Mouse (Mus musculus) CH12.LX (cell line): ENCODE measurements around the gene Gck. TPM values are rescaled to one million over a fixed set of nuclear protein-coding genes. Genes with fewer than 3 reads are reported as not detected.
A peak's percentile ranks its signal among the peaks of the same experiment; 100 is the strongest.

Experiments used
- DNase-seq: peaks from one replicate; pipeline ENCODE4 v3.0.0-alpha.2; 2013; ENCODE audit errors: extremely low read depth
- H3K27ac ChIP-seq: 2 replicates; pipeline ENCODE4 v1.5.1; 2012; ENCODE audit warnings: low read depth, mild to moderate bottlenecking, control low read depth, moderate library complexity; ENCODE audit not compliant: insufficient read depth
- H3K27me3 ChIP-seq: replicated peaks from 2 replicates; pipeline ENCODE3; 2012; ENCODE audit warnings: inconsistent platforms
- H3K36me3 ChIP-seq, 2 experiments: replicated peaks in 1 of 2; 2 replicates each; pipeline versions ENCODE3 to v1.6.1; 2012; ENCODE audit warnings: inconsistent platforms in 1 of 2, low read length in 1 of 2, mild to moderate bottlenecking in 1 of 2, mixed read lengths in 1 of 2, moderate library complexity in 1 of 2; ENCODE audit not compliant: control insufficient read depth in 1 of 2, insufficient read depth in 1 of 2
- H3K4me1 ChIP-seq, 2 experiments: 2 replicates each; pipeline ENCODE4 v1.6.1; 2012; ENCODE audit warnings: inconsistent platforms in 1 of 2, moderate library complexity in 1 of 2; ENCODE audit not compliant: insufficient read depth in 2 of 2, control insufficient read depth in 1 of 2
- H3K4me2 ChIP-seq: 2 replicates; pipeline ENCODE4 v1.6.1; 2012; ENCODE audit warnings: low read depth, mild to moderate bottlenecking, control low read depth; ENCODE audit not compliant: poor library complexity, insufficient read depth, severe bottlenecking
- H3K4me3 ChIP-seq, 3 experiments: fragments of 150-350 bp in 1 of 3; sonication (generic) in 1 of 3; replicated peaks in 1 of 3; 2 replicates each; pipeline versions ENCODE3 to v1.5.1; 2011 to 2012; ENCODE audit warnings: low read depth in 2 of 3, low read length in 2 of 3, mild to moderate bottlenecking in 2 of 3, moderate library complexity in 2 of 3, control low read depth in 1 of 3, improper control_type of control experiment in 1 of 3, inconsistent platforms in 1 of 3, mixed read lengths in 1 of 3; ENCODE audit not compliant: poor library complexity in 1 of 3
- H3K79me2 ChIP-seq: replicated peaks from 2 replicates; pipeline ENCODE4 v1.6.1; 2012; ENCODE audit warnings: mild to moderate bottlenecking, moderate library complexity; ENCODE audit not compliant: control insufficient read depth, poor library complexity, insufficient read depth, severe bottlenecking; ENCODE audit errors: extremely low read depth
- H3K9ac ChIP-seq: 2 replicates; pipeline ENCODE4 v1.6.1; 2012; ENCODE audit warnings: low read depth, mild to moderate bottlenecking, control low read depth, moderate library complexity; ENCODE audit not compliant: insufficient read depth
- H3K9me3 ChIP-seq: replicated peaks from 2 replicates; pipeline ENCODE3; 2012; ENCODE audit warnings: low read length, inconsistent platforms, mixed read lengths
- BHLHE40 ChIP-seq: IDR thresholded peaks from 2 replicates; pipeline ENCODE4 v1.6.1; 2011; ENCODE audit warnings: mild to moderate bottlenecking, low read depth, low read length, improper control_type of control experiment
- CTCF ChIP-seq, 2 experiments: IDR thresholded peaks in 1 of 2; conservative IDR thresholded peaks in 1 of 2; 2 replicates each; pipeline ENCODE4 v1.5.1; 2011 to 2012; ENCODE audit warnings: low read depth in 2 of 2, low read length in 2 of 2, improper control_type of control experiment in 1 of 2, inconsistent platforms in 1 of 2, mild to moderate bottlenecking in 1 of 2, moderate library complexity in 1 of 2
- ELF1 ChIP-seq: IDR thresholded peaks from 2 replicates; pipeline ENCODE4 v1.6.1; 2014; ENCODE audit warnings: low read depth, mild to moderate bottlenecking, inconsistent platforms, low read length, improper control_type of control experiment
- HCFC1 ChIP-seq: IDR thresholded peaks from 2 replicates; pipeline ENCODE4 v1.6.1; 2012; ENCODE audit warnings: low read depth, mild to moderate bottlenecking, inconsistent platforms, low read length, improper control_type of control experiment
- IRF4 ChIP-seq: IDR thresholded peaks from 2 replicates; pipeline ENCODE4 v1.6.1; 2014; ENCODE audit warnings: low read depth, mild to moderate bottlenecking, inconsistent platforms, low read length, improper control_type of control experiment
- JUND ChIP-seq: conservative IDR thresholded peaks from 2 replicates; pipeline ENCODE4 v1.6.1; 2011; ENCODE audit warnings: low read depth, low read length, improper control_type of control experiment
- KAT2A ChIP-seq: IDR thresholded peaks from 2 replicates; pipeline ENCODE4 v1.6.1; 2012; ENCODE audit warnings: low read length, improper control_type of control experiment, inconsistent platforms; ENCODE audit not compliant: insufficient replicate concordance
- MAFK ChIP-seq: IDR thresholded peaks from 2 replicates; pipeline ENCODE4 v1.6.1; 2011; ENCODE audit warnings: low read length, improper control_type of control experiment; ENCODE audit not compliant: insufficient replicate concordance
- MAZ ChIP-seq: IDR thresholded peaks from 2 replicates; pipeline ENCODE4 v1.6.1; 2012; ENCODE audit warnings: low read depth, mild to moderate bottlenecking, inconsistent platforms, low read length, improper control_type of control experiment, moderate library complexity
- MEF2A ChIP-seq: IDR thresholded peaks from 2 replicates; pipeline ENCODE4 v1.6.1; 2014; ENCODE audit warnings: low read depth, mild to moderate bottlenecking, inconsistent platforms, low read length, improper control_type of control experiment, borderline replicate concordance
- MYC ChIP-seq: IDR thresholded peaks from 2 replicates; pipeline ENCODE4 v1.6.1; 2011; ENCODE audit warnings: low read depth, mild to moderate bottlenecking, improper control_type of control experiment, low read length
- NRF1 ChIP-seq: IDR thresholded peaks from 2 replicates; pipeline ENCODE4 v1.6.1; 2014; ENCODE audit warnings: low read depth, mild to moderate bottlenecking, inconsistent platforms, low read length, improper control_type of control experiment, moderate library complexity
- PAX5 ChIP-seq: IDR thresholded peaks from 2 replicates; pipeline ENCODE4 v1.6.1; 2012; ENCODE audit warnings: low read length, inconsistent platforms, mixed read lengths
- POLR2AphosphoS2 ChIP-seq: IDR thresholded peaks from 2 replicates; pipeline ENCODE4 v1.6.1; 2011; ENCODE audit warnings: low read depth, low read length, improper control_type of control experiment
- RCOR1 ChIP-seq: conservative IDR thresholded peaks from 2 replicates; pipeline ENCODE4 v1.6.1; 2012; ENCODE audit warnings: low read depth, mild to moderate bottlenecking, inconsistent platforms, low read length, improper control_type of control experiment
- TCF12 ChIP-seq: IDR thresholded peaks from 2 replicates; pipeline ENCODE4 v1.6.1; 2014; ENCODE audit warnings: low read depth, mild to moderate bottlenecking, inconsistent platforms, low read length, improper control_type of control experiment
- USF2 ChIP-seq: conservative IDR thresholded peaks from 2 replicates; pipeline ENCODE4 v1.6.1; 2011; ENCODE audit warnings: low read depth, low read length, improper control_type of control experiment
- ZC3H11A ChIP-seq: IDR thresholded peaks from 2 replicates; pipeline ENCODE4 v1.6.1; 2012; ENCODE audit warnings: low read depth, mild to moderate bottlenecking, inconsistent platforms, low read length, improper control_type of control experiment
- ZMIZ1 ChIP-seq: IDR thresholded peaks from 2 replicates; pipeline ENCODE4 v1.6.1; 2012; ENCODE audit warnings: low read depth, mild to moderate bottlenecking, inconsistent platforms, low read length, improper control_type of control experiment
- ZNF384 ChIP-seq: IDR thresholded peaks from 2 replicates; pipeline ENCODE4 v1.6.1; 2012; ENCODE audit warnings: low read depth, low read length, improper control_type of control experiment, inconsistent platforms
- dilution Hi-C: fragments of 300-500 bp; cut with MboI; formaldehyde crosslinking; loops from 2 replicates; pipeline ENCODE4 v1.14.3; 2020; ENCODE audit warnings: low sequenced_read_pairs; ENCODE audit not compliant: extremely low pct_unique_long_range_greater_than_20kb, extremely low pct_ligation_motif_present
- in situ Hi-C: fragments of 300-500 bp; cut with MboI; formaldehyde crosslinking; loops from 3 replicates; pipeline ENCODE4 v1.14.3; 2019; ENCODE audit warnings: low sequenced_read_pairs, low pct_ligation_motif_present, low pct_unique_long_range_greater_than_20kb, mixed read lengths
- polyA plus RNA-seq: library from polyadenylated mRNA; unstranded; fragments of >175 nt; gene quantifications from 2 replicates; pipeline ENCODE4 v1.2.1, GENCODE M21; 2012; ENCODE audit warnings: low read depth; ENCODE audit not compliant: insufficient read length
- total RNA-seq, 2 experiments: library from RNA; depleted of rRNA; stranded (reverse); fragments of 300-350 nt in 1 of 2; fragments of >200 nt in 1 of 2; gene quantifications; 2 replicates each; pipeline ENCODE4 v1.2.3; 2012 to 2014

Gene Gck
- total and polyA plus RNA-seq, 3 experiments = 0.68 to 1.4 (median 1.0) TPM

GRCm38 (mm10) chr11:5897839-5898238 lies 52.0 kb downstream of the Gck start:
- DNase-seq = no peak
- TF ChIP-seq PAX5 (no peak), KAT2A (no peak), MAZ (no peak), MAFK (no peak), HCFC1 (no peak), TCF12 (no peak), MYC (no peak), ZC3H11A (no peak), IRF4 (no peak), NRF1 (no peak), RCOR1 (no peak), CTCF (conservative IDR thresholded peaks at IDR 0.05 in 1 of 2, IDR thresholded peaks at IDR 0.05 in 1 of 2; ENCODE audit: low read depth in 2 of 2, low read length in 2 of 2) (no peak), POLR2AphosphoS2 (no peak), BHLHE40 (no peak), JUND (no peak), ELF1 (no peak), MEF2A (no peak), ZNF384 (no peak), ZMIZ1 (no peak), USF2 (no peak)
- in situ Hi-C loops (no loop called here), dilution Hi-C loops (no loop called here)
- no peaks in the 10 kb centered on the region for H3K36me3 ChIP-seq
- peaks cover 26 to 35% of the 10 kb centered on the region in 2 experiments for H3K4me1 ChIP-seq
- H3K9ac ChIP-seq = no peak overlapping the region
- peaks cover 11% of the 10 kb centered on the region for H3K27me3 ChIP-seq
- H3K9me3 ChIP-seq = no peaks in the 10 kb centered on the region
- H3K4me2 ChIP-seq = no peak overlapping the region
- no peak overlapping the region for H3K4me3 ChIP-seq
- no peaks in the 10 kb centered on the region for H3K79me2 ChIP-seq
- H3K27ac ChIP-seq = no peak overlapping the region

DNA sequence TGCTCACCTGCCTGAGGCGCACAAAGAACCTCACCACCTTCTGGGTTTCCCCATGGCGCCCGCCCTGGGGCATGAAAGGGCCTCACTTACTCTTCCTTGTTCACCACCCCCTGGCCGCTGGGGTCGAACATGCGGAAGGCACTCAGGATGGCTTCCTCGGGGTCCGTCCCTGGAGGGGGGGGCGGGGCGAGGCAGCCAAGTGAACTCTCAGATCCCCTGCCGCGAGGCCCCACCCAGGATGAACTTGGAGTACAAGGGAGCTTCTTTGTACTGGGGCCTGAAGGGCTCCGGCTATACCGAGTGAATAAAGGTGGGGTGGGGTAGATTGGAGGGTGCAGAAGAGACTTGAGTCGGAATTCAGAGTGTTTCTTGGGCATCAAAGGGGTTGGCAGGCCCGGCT lies 52.7 kb downstream of the Gck start:
- no peak overlapping the region for H3K27ac ChIP-seq
- H3K9me3 ChIP-seq = no peaks in the 10 kb centered on the region
- peaks cover 11% of the 10 kb centered on the region for H3K27me3 ChIP-seq
- TF ChIP-seq ZMIZ1 (no peak), BHLHE40 (0 out of 2 replicates have a peak, but pooled peaks have one; percentile 16), ELF1 (peak; percentile 35; the same call in 1 of the 2 replicates), TCF12 (peak; percentile 16; the same call in 1 of the 2 replicates)
- H3K79me2 ChIP-seq = no peaks in the 10 kb centered on the region
- no peak for DNase-seq
- dilution Hi-C loops (no loop called here), in situ Hi-C loops (no loop called here)
- peaks cover 27 to 40% of the 10 kb centered on the region in 2 experiments for H3K4me1 ChIP-seq
- H3K9ac ChIP-seq = no peak overlapping the region
- H3K36me3 ChIP-seq = no peaks in the 10 kb centered on the region
- no peak overlapping the region for H3K4me2 ChIP-seq
- no peak overlapping the region for H3K4me3 ChIP-seq
